Mouse (Mus musculus) adrenal gland (tissue): ENCODE measurements at regions not wholly inside any gene's neighbourhood (a gene's known extent, or its start where the extent isn't known, plus 50 kb on each side); places are given as distances from the start of the nearest gene placed in this dataset.

ENCODE experiments used
- intact Hi-C: fragments of 180-260 bp; cut with DNase I; formaldehyde crosslinking; loops from one replicate; pipeline ENCODE4 v1.15.1; 2025

DNA sequence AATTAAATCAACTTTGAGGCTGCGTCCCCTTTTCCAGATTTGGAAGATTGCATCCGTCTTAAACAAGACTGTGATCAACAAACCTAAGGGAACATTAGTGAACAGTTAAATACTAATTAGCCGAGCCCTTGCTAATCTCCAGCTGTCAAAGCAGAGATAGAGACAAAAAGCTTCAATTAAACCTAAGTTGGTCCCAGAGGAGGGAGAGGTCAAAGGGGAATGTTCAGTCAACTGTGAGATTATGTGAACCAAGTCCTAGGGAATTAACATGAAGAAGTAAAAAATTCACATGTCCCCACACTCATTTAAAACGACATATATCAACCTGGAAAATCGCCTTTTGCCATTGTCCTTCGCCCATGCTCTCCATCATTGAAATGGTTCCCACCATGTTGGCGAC is 59.7 kb upstream of the Tbx20 start:
- intact Hi-C loops = no loop called here

- intact Hi-C loops = no loop called here
These were observed 74.1 kb upstream of the Tbx20 start for GRCm38 (mm10) chr9:24848210-24848609.

GRCm38 (mm10) chr9:24859459-24859858 is 85.4 kb upstream of the Tbx20 start:
- intact Hi-C loops = no loop called here

DNA sequence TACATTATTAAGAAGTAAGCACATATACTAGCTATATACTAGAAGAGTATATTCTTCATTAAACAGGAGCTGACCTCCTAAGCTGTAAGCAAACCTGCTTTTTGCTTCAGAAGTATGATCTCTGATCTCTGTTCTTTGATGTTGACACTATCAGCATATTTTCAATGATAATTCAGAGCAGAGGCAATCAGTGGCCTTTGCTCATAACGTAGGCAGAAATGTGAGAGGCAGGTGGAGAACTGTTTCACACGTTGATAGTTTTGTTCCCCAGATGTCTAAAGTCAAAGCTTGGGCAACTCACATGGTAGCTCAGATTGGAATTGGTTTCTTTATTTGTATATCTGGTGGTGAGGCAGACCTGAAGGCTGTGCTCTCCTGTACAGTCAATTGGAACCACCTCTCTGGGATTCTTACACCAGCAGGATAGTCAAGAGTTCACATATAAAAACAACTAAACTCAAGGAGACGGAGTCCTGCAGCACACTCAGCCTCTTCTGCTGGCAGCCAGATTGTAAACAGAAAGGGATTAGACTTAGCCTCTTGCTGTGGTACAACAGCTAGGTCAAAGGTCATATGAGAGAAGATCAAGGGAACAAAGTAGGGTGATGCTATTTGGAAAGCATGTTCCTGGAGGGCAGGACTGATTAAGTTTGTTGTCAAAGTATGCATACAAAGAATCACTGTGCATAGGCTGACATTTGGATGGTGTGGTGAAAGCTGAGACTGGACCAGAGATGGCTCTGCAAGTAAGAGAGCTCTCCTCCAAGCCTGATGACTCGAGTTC is 92.5 kb upstream of the Tbx20 start:
- intact Hi-C loops = no loop called here

DNA sequence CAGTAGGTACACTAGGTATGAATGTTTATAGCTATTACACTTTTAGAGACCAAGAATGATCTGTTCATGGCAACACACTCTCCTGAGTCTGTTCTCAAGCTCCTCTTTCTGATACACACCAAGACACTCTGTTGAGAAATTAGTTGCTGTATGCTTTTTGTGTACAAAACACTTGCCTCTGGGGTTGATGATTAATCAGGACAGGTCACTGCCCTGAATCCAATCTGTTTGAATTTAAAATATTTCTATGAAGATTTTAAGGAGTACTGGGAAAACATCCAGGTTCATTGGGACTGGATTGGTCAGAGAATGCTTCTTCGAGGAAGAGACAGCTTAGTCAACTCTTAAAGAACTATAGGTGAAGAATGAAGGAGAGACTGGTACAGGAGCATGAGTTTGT is 94.6 kb upstream of the Tbx20 start:
- intact Hi-C loops = no loop called here

GRCm38 (mm10) chr9:24874434-24875143 is 100.5 kb upstream of the Tbx20 start:
- intact Hi-C loops = no loop called here

DNA sequence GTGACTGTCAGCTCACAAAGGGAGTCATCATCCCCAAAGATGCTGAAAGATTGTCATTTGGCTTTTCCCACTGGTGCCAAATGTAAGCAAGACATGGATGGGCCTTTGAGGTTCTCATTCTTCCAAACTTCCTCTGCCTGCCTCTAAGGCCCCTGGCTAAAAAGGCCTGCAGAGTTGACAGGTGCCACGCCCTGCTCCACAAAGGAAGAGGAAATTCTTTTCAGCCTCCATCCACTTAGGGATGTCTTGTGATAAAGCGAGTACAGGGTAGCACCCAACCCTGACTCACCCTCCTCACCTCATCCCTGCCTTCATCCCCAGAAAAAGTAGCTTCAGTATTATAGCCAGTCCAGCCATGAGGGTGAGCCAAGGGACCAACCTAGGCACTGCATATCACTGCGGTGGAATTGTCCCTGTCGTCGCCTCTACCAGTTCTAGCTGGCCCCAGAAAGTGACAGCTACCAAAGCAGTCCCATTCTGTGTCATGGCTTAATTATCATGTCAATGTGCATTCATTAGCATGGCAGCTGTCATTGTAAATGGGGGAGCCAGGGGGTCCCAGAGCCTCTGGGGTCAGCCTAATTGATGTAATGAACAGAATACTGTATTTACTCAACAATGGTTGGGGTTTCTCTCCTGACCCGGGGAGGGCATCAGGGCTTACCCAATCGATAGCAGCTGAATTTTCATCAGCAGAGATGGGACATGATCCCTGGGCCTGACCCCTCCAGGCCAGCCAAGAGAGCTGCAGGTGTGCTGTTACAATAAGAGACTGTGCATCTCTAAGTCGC is 104.5 kb upstream of the Tbx20 start:
- intact Hi-C loops = no loop called here

DNA sequence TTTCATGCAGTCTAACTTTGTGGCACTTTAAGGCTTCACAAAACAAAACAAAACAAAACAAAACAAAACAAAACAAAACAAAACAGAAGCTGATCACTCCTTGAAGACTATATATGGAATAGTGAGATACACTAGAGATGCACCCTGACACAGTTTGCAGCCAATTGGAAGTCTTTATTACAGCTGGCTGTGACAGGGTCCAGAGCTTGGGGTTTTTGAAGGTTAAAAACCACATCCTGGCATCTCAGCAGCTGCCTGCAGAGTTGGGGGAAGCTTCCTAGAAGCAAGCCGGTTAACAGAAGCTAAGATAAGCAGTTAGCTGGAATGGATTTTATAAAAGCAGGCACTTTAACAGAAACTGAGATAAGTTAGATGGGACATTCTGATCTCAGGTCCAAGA is 105.6 kb upstream of the Tbx20 start:
- intact Hi-C loops = no loop called here

DNA sequence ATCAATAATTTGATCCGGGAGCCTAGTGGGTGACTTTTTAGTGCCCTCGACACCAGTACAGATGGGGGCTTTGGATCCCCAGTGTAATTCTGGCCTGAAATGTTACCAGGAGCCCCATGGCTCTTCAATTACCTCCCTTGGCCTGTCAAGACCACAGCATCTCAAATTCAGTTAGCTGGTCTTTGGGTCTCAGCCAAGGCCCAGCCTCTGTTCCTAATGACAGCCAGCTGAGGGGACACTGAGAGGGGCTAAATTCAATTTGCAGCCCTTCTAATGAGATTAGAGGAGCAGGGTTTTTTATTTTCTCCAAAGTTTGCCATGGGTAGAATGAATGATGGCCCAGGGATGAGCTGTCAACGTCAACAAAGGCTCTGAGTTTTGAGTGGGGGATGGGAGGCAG is 109.9 kb upstream of the Tbx20 start:
- intact Hi-C loops = no loop called here

DNA sequence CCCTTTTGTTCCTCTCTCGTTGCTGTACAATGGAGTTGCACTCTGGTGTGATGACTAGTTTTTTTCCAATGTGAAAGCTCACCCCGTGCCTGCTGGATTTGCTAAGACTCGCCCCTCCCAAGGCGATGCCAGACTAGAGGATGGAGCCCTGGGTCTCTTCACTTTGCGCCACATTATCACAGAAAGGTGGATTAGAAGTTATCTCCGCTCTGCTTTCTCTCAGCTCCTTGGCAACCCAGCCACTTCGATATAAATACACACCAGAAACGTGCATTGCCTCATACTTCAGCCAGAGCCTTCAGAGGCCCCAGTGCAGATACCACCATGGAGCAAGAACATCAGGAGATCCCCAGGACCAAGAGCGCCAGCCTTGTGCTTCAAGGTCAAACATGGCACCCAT is 114.2 kb upstream of the Tbx20 start:
- intact Hi-C loops = no loop called here

- intact Hi-C loops = no loop called here
These were observed 122.6 kb upstream of the Tbx20 start for GRCm38 (mm10) chr9:24896498-24897261.

GRCm38 (mm10) chr9:24899206-24899928 is 125.3 kb upstream of the Tbx20 start:
- intact Hi-C loops = no loop called here

DNA sequence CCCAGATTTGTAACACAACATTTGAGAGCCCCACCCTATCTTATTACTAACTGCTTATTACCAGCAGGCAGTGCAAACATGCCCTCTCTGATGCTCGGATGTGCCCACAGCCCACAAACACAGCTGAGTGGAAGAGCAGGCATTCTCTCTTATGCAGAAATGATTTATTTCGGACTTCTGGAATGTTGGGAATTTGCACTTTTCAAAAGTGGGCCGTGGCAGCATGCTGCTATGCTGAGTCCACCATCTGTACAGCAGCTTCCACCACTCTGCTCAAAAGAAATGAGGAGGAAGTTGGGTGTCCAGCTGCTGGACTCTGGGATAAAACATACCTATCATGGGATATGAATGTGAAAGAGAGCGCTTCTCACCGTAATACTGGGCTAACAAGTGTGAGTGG is 129.6 kb upstream of the Tbx20 start:
- intact Hi-C loops = no loop called here

GRCm38 (mm10) chr9:24909086-24909979 is 135.2 kb upstream of the Tbx20 start:
- intact Hi-C loops = no loop called here

- intact Hi-C loops = no loop called here
These were observed 136.6 kb upstream of the Tbx20 start for GRCm38 (mm10) chr9:24910738-24911137.

GRCm38 (mm10) chr9:24920031-24920445 is 145.9 kb upstream of the Tbx20 start:
- intact Hi-C loops = no loop called here

DNA sequence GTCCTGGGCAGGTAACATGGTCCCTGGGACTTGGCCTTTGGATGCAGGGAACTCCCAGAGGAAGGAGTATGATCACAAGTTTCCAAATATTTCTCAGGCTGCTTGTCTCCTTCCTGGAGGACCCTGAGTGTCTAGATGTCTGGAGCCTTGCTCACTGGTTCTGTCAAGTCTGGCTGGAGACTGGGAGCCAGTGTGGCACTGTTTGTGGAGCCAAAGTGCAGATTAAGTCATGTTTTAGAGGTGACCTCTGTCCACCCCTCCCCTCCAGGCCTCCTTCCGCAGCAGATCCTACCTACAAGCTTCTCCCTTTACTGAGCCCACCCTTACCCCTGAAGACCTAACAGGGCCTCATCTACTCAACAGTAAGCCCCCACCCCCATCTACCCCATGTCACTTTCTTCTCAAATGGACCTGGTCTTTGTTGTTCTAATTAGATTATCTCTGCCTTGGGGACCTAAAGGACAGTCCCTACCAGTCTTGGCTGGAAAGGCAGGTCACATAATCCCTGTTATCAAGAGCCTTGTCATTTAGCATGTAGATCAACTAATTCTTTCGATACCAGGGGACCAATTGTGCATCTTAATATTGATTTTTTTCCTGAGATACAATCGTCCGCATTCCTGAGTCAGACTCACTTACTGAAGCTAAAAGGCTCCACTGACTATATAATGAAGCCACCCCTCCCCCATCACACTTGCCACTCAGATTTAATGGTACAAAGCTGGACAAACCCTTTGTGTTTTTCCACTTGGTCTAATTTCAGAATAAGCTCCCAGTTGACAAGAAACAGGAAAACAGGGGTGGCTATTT is 148.2 kb upstream of the Tbx20 start:
- intact Hi-C loops = no loop called here

- intact Hi-C loops = no loop called here
These were observed 149.4 kb upstream of the Tbx20 start for GRCm38 (mm10) chr9:24923514-24923913.

DNA sequence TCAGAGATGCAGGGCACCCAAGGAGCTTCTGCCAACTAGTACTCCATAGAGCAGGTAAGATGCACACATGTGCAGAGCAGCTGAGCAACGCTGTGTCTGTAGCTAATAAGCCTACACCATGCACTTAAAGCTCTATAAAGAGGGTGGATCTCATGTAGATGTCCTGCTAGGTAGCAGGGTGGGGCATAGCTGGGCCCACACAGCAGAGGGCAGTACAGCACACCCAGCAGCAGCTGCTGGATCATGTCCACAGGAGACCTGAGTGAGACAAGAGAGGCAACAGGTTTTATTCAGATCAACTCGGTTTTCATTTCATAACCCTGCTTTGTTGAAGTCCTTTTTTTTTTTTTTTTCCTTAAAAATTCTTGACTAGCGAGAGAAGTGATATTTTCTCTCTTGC is 151.5 kb upstream of the Gm10181 start:
- intact Hi-C loops = loop anchor here (2.0 kb wide), 1 partner anchor 89 kb away; no protein-coding TSS in a partner anchor
